Mouse (Mus musculus) MEL (cell line): Measurements from ENCODE around the gene Ccdc185. TPM values are rescaled to one million over a fixed set of nuclear protein-coding genes. Genes with fewer than 3 reads are reported as not detected.

Experiments
- DNase-seq: peaks from one replicate; pipeline ENCODE4 v3.0.0; 2011; ENCODE audit warnings: low read depth, low spot score
- H3K27ac ChIP-seq: 2 replicates; pipeline ENCODE4 v1.5.1; 2012; ENCODE audit warnings: low read depth, mild to moderate bottlenecking, control low read depth, low read length, moderate library complexity; ENCODE audit not compliant: control insufficient read depth
- H3K27me3 ChIP-seq, 2 experiments: fragments of 150-350 bp in 1 of 2; sonication (generic) in 1 of 2; 2 replicates each; pipeline ENCODE4 v1.6.1; 2012; ENCODE audit warnings: low read length in 2 of 2, mild to moderate bottlenecking in 2 of 2, improper control_type of control experiment in 1 of 2, moderate library complexity in 1 of 2; ENCODE audit not compliant: insufficient read depth in 2 of 2, control insufficient read depth in 1 of 2
- H3K36me3 ChIP-seq, 2 experiments: 2 replicates each; pipeline ENCODE4 v1.6.1; 2012 to 2014; ENCODE audit warnings: low read length in 2 of 2, improper control_type of control experiment in 1 of 2, inconsistent platforms in 1 of 2, mild to moderate bottlenecking in 1 of 2; ENCODE audit not compliant: insufficient read depth in 2 of 2, control insufficient read depth in 1 of 2
- H3K4me1 ChIP-seq, 2 experiments: fragments of 150-350 bp in 1 of 2; sonication (generic) in 1 of 2; 2 replicates each; pipeline ENCODE4 v1.6.1; 2012; ENCODE audit warnings: low read length in 2 of 2, improper control_type of control experiment in 1 of 2, mild to moderate bottlenecking in 1 of 2; ENCODE audit not compliant: insufficient read depth in 2 of 2, control insufficient read depth in 1 of 2
- H3K4me3 ChIP-seq, 2 experiments: fragments of 150-350 bp in 1 of 2; sonication (generic) in 1 of 2; 2 replicates each; pipeline ENCODE4 v1.5.1; 2012; ENCODE audit warnings: low read depth in 2 of 2, low read length in 2 of 2, mild to moderate bottlenecking in 2 of 2, moderate library complexity in 2 of 2, control low read depth in 1 of 2, improper control_type of control experiment in 1 of 2; ENCODE audit not compliant: control insufficient read depth in 1 of 2, insufficient read depth in 1 of 2
- H3K79me2 ChIP-seq: 2 replicates; pipeline ENCODE4 v1.6.1; 2012; ENCODE audit warnings: mild to moderate bottlenecking, low read length, moderate library complexity; ENCODE audit not compliant: control insufficient read depth, poor library complexity, insufficient read depth
- H3K9ac ChIP-seq: 2 replicates; pipeline ENCODE4 v1.6.1; 2012; ENCODE audit warnings: low read depth, mild to moderate bottlenecking, control low read depth, low read length, moderate library complexity; ENCODE audit not compliant: control insufficient read depth, poor library complexity, severe bottlenecking
- H3K9me3 ChIP-seq: fragments of 150-350 bp; sonication (generic); replicated peaks from 2 replicates; pipeline ENCODE4 v1.6.1; 2012; ENCODE audit warnings: mild to moderate bottlenecking, low read length, improper control_type of control experiment, moderate library complexity; ENCODE audit not compliant: insufficient read depth
- E2F4 ChIP-seq: IDR thresholded peaks from 2 replicates; pipeline ENCODE4 v1.6.1; 2011; ENCODE audit warnings: low read depth, low read length, improper control_type of control experiment, borderline replicate concordance
- ELF1 ChIP-seq: IDR thresholded peaks from 2 replicates; pipeline ENCODE4 v1.6.1; 2014; ENCODE audit warnings: low read depth, mild to moderate bottlenecking, inconsistent platforms, low read length, improper control_type of control experiment, moderate library complexity
- EP300 ChIP-seq, 2 experiments: IDR thresholded peaks; 2 replicates each; pipeline ENCODE4 v1.6.1; 2011; ENCODE audit warnings: improper control_type of control experiment in 2 of 2, low read length in 2 of 2, low read depth in 1 of 2, mild to moderate bottlenecking in 1 of 2
- GABPA ChIP-seq: IDR thresholded peaks from 2 replicates; pipeline ENCODE4 v1.6.1; 2012; ENCODE audit warnings: low read depth, mild to moderate bottlenecking, inconsistent platforms, low read length, improper control_type of control experiment, moderate library complexity
- MAX ChIP-seq: IDR thresholded peaks from 2 replicates; pipeline ENCODE4 v1.6.1; 2011; ENCODE audit warnings: low read length, improper control_type of control experiment
- MAZ ChIP-seq: IDR thresholded peaks from 2 replicates; pipeline ENCODE4 v1.6.1; 2012; ENCODE audit warnings: low read depth, mild to moderate bottlenecking, inconsistent platforms, low read length, improper control_type of control experiment
- MYB ChIP-seq: IDR thresholded peaks from 2 replicates; pipeline ENCODE4 v1.6.1; 2011; ENCODE audit warnings: mild to moderate bottlenecking, low read depth, low read length, improper control_type of control experiment
- MYC ChIP-seq: IDR thresholded peaks from 2 replicates; pipeline ENCODE4 v1.6.1; 2011; ENCODE audit warnings: low read depth, mild to moderate bottlenecking, low read length, improper control_type of control experiment, moderate library complexity
- NRF1 ChIP-seq: IDR thresholded peaks from 2 replicates; pipeline ENCODE4 v1.6.1; 2014; ENCODE audit warnings: low read depth, mild to moderate bottlenecking, inconsistent platforms, low read length, improper control_type of control experiment, moderate library complexity; ENCODE audit not compliant: poor library complexity, insufficient read depth, severe bottlenecking
- POLR2A ChIP-seq, 2 experiments: IDR thresholded peaks; 2 replicates each; pipeline ENCODE4 v1.6.1; 2011 to 2012; ENCODE audit warnings: low read length in 2 of 2, mild to moderate bottlenecking in 2 of 2, control low read depth in 1 of 2, improper control_type of control experiment in 1 of 2, low read depth in 1 of 2, moderate library complexity in 1 of 2; ENCODE audit not compliant: control insufficient read depth in 1 of 2, insufficient read depth in 1 of 2, poor library complexity in 1 of 2
- POLR2AphosphoS2 ChIP-seq: IDR thresholded peaks from 2 replicates; pipeline ENCODE4 v1.6.1; 2011; ENCODE audit warnings: low read length, improper control_type of control experiment
- RCOR1 ChIP-seq: IDR thresholded peaks from 2 replicates; pipeline ENCODE4 v1.6.1; 2012; ENCODE audit warnings: low read depth, mild to moderate bottlenecking, inconsistent platforms, low read length, improper control_type of control experiment
- SMC3 ChIP-seq: IDR thresholded peaks from 2 replicates; pipeline ENCODE4 v1.6.1; 2011; ENCODE audit warnings: low read depth, low read length, improper control_type of control experiment
- TBP ChIP-seq: IDR thresholded peaks from 2 replicates; pipeline ENCODE4 v1.8.0; 2011; ENCODE audit warnings: low read depth, low read length, improper control_type of control experiment
- TCF12 ChIP-seq: IDR thresholded peaks from 2 replicates; pipeline ENCODE4 v1.6.1; 2014; ENCODE audit warnings: low read depth, mild to moderate bottlenecking, inconsistent platforms, low read length, improper control_type of control experiment, moderate library complexity
- UBTF ChIP-seq: IDR thresholded peaks from 2 replicates; pipeline ENCODE4 v1.6.1; 2012; ENCODE audit warnings: low read depth, mild to moderate bottlenecking, inconsistent platforms, low read length, improper control_type of control experiment, moderate library complexity, borderline replicate concordance; ENCODE audit not compliant: insufficient read depth
- ZC3H11A ChIP-seq: IDR thresholded peaks from 2 replicates; pipeline ENCODE4 v1.6.1; 2012; ENCODE audit warnings: low read depth, mild to moderate bottlenecking, inconsistent platforms, low read length, improper control_type of control experiment
- ZKSCAN1 ChIP-seq: IDR thresholded peaks from 2 replicates; pipeline ENCODE4 v1.6.1; 2012; ENCODE audit warnings: low read depth, mild to moderate bottlenecking, inconsistent platforms, low read length, improper control_type of control experiment, moderate library complexity
- ZNF384 ChIP-seq: IDR thresholded peaks from 2 replicates; pipeline ENCODE4 v1.6.1; 2012; ENCODE audit warnings: low read depth, mild to moderate bottlenecking, inconsistent platforms, low read length, improper control_type of control experiment
- polyA plus RNA-seq, 2 experiments: library from polyadenylated mRNA; stranded (reverse) in 1 of 2; unstranded in 1 of 2; fragments of >175 nt in 1 of 2; fragments of >200 nt in 1 of 2; gene quantifications; 2 replicates each; pipeline versions ENCODE4 v1.2.1 to v1.2.4; 2012; ENCODE audit warnings: low replicate concordance in 2 of 2, low read depth in 1 of 2; ENCODE audit not compliant: insufficient read length in 2 of 2, insufficient read depth in 1 of 2, missing spikeins in 1 of 2
- total RNA-seq: library from RNA; depleted of rRNA; stranded (reverse); fragments of 300-350 nt; gene quantifications from 2 replicates; pipeline ENCODE4 v1.2.3, GENCODE M21; 2012

The Ccdc185 gene
- total and polyA plus RNA-seq, 3 experiments, result not detected

DNA sequence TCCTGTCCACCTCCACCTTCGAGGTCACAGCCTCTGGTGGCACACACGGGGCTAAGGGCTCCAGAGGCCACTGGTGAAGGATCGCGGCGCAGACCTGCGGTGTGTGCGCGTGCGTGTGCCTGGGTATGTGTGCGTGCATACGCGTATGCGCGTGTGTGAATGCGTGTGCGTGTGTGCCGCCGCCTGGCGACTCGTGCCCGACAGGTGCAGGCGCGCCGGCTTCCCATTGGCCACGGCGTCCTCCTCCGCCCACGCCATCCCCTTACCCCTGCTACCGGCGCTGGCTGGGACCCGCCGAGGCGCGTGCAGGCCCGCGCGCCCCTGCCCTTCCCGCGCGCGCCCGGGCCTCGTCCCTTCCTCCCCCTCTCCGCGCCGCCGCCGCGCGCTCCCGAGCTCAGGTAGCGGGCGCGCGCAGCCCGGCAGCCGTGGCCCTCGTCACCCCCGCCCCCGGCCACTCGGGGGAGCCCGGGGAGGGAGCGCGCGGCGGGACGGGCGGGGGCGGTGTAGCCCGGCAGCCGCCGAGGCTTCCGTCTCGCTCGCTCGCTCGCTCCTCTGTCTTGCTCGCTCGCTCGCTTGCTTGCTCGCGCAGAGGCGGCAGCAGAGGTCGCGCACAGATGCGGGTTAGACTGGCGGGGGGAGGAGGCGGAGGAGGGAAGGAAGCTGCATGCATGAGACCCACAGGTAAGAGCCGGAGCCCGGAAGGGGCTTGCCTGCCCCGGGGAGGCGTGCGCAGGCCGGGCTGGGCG is 14.9 kb upstream of the Ccdc185 start, which contains the start of gene Susd4:
TSS of gene Susd4 (plus strand) at position 145 of the 746 bp plus-strand sequence.
- no peaks in the 10 kb centered on the region for H3K9me3 ChIP-seq
- H3K9ac ChIP-seq, result no peak within 1 kb of the TSS
- H3K79me2 ChIP-seq, result no peaks in the 10 kb centered on the region
- no peak within 1 kb of the TSS for H3K4me3 ChIP-seq
- DNase-seq, result no peak
- no peaks in the 10 kb centered on the region for H3K36me3 ChIP-seq
- TF ChIP-seq E2F4 (no peak), MAX (no peak), ZKSCAN1 (no peak)
- no peak within 1 kb of the TSS for H3K27ac ChIP-seq
- H3K4me1 ChIP-seq, result no peaks in the 10 kb centered on the region
- H3K27me3 ChIP-seq, result no peaks in the 10 kb centered on the region

DNA sequence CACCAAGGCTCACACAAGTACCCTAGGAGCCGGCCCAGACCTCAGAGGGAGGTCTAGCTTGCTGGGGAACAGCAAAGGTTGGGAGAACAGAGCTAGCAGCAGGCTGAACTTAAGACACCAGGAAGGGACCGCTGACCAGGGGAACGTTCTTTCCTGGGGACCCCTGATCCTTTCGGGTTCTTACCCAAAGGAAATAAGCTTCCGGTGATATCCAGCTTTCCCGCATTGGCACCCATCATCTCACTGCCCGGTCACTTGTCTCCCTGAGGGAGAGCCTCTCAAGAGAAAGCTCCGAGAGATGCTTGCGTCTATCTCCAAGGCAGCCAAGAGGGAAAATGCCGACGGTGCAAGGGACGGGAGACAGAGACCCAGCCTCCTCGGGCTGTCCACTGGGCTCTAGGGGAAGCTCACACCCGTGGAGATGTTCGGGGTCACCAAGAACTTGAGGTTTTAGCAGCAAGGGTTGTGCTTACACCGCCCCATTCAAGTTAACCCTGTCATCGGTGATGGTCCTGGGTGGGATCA is 14.3 kb upstream of the Ccdc185 start:
- H3K36me3 ChIP-seq, result no peaks in the 10 kb centered on the region
- DNase-seq, result no peak
- TF ChIP-seq TBP, result no peak
- no peak for TF ChIP-seq ZC3H11A
- no peak for TF ChIP-seq POLR2AphosphoS2
- TF ChIP-seq ELF1, result no peak
- no peak for TF ChIP-seq MAX
- no peak for TF ChIP-seq MYC
- TF ChIP-seq RCOR1, result no peak
- no peak for TF ChIP-seq UBTF
- no peak for TF ChIP-seq MYB
- TF ChIP-seq EP300 (IDR thresholded peaks at IDR 0.05; ENCODE audit: low read depth in 1 of 2, low read length in 2 of 2), result no peak
- TF ChIP-seq MAZ, result no peak
- TF ChIP-seq TCF12, result no peak
- TF ChIP-seq SMC3, result no peak
- no peak for TF ChIP-seq ZNF384
- TF ChIP-seq GABPA, result no peak
- no peak for TF ChIP-seq NRF1
- no peak for TF ChIP-seq POLR2A (IDR thresholded peaks at IDR 0.05; ENCODE audit: control insufficient read depth in 1 of 2, insufficient read depth in 1 of 2, low read depth in 1 of 2, low read length in 2 of 2, poor library complexity in 1 of 2)
- TF ChIP-seq, all 39 proteins: peak for 0
- Histone ChIP-seq H3K4me1 (no peaks in the 10 kb centered on the region), H3K4me3 (no peak overlapping the region), H3K27me3 (no peaks in the 10 kb centered on the region), H3K9ac (no peak overlapping the region), H3K27ac (no peak overlapping the region), H3K9me3 (no peaks in the 10 kb centered on the region), H3K79me2 (no peaks in the 10 kb centered on the region)
